Mouse (Mus musculus) CH12.LX (cell line): Measurements from ENCODE around the gene Arl16. TPM values are rescaled to one million over a fixed set of nuclear protein-coding genes. Genes with fewer than 3 reads are reported as not detected.
A peak's percentile ranks its signal among the peaks of the same experiment; 100 is the strongest.

Source experiments
- DNase-seq: peaks from one replicate; pipeline ENCODE4 v3.0.0-alpha.2; 2013; ENCODE audit errors: extremely low read depth
- H3K27ac ChIP-seq: 2 replicates; pipeline ENCODE4 v1.5.1; 2012; ENCODE audit warnings: low read depth, mild to moderate bottlenecking, control low read depth, moderate library complexity; ENCODE audit not compliant: insufficient read depth
- H3K27me3 ChIP-seq: replicated peaks from 2 replicates; pipeline ENCODE3; 2012; ENCODE audit warnings: inconsistent platforms
- H3K36me3 ChIP-seq, 2 experiments: replicated peaks in 1 of 2; 2 replicates each; pipeline versions ENCODE3 to v1.6.1; 2012; ENCODE audit warnings: inconsistent platforms in 1 of 2, low read length in 1 of 2, mild to moderate bottlenecking in 1 of 2, mixed read lengths in 1 of 2, moderate library complexity in 1 of 2; ENCODE audit not compliant: control insufficient read depth in 1 of 2, insufficient read depth in 1 of 2
- H3K4me1 ChIP-seq, 2 experiments: 2 replicates each; pipeline ENCODE4 v1.6.1; 2012; ENCODE audit warnings: inconsistent platforms in 1 of 2, moderate library complexity in 1 of 2; ENCODE audit not compliant: insufficient read depth in 2 of 2, control insufficient read depth in 1 of 2
- H3K4me2 ChIP-seq: 2 replicates; pipeline ENCODE4 v1.6.1; 2012; ENCODE audit warnings: low read depth, mild to moderate bottlenecking, control low read depth; ENCODE audit not compliant: poor library complexity, insufficient read depth, severe bottlenecking
- H3K4me3 ChIP-seq, 3 experiments: fragments of 150-350 bp in 1 of 3; sonication (generic) in 1 of 3; replicated peaks in 1 of 3; 2 replicates each; pipeline versions ENCODE3 to v1.5.1; 2011 to 2012; ENCODE audit warnings: low read depth in 2 of 3, low read length in 2 of 3, mild to moderate bottlenecking in 2 of 3, moderate library complexity in 2 of 3, control low read depth in 1 of 3, improper control_type of control experiment in 1 of 3, inconsistent platforms in 1 of 3, mixed read lengths in 1 of 3; ENCODE audit not compliant: poor library complexity in 1 of 3
- H3K79me2 ChIP-seq: replicated peaks from 2 replicates; pipeline ENCODE4 v1.6.1; 2012; ENCODE audit warnings: mild to moderate bottlenecking, moderate library complexity; ENCODE audit not compliant: control insufficient read depth, poor library complexity, insufficient read depth, severe bottlenecking; ENCODE audit errors: extremely low read depth
- H3K9ac ChIP-seq: 2 replicates; pipeline ENCODE4 v1.6.1; 2012; ENCODE audit warnings: low read depth, mild to moderate bottlenecking, control low read depth, moderate library complexity; ENCODE audit not compliant: insufficient read depth
- H3K9me3 ChIP-seq: replicated peaks from 2 replicates; pipeline ENCODE3; 2012; ENCODE audit warnings: low read length, inconsistent platforms, mixed read lengths
- BHLHE40 ChIP-seq: IDR thresholded peaks from 2 replicates; pipeline ENCODE4 v1.6.1; 2011; ENCODE audit warnings: mild to moderate bottlenecking, low read depth, low read length, improper control_type of control experiment
- CHD1 ChIP-seq: IDR thresholded peaks from 2 replicates; pipeline ENCODE4 v1.6.1; 2012; ENCODE audit warnings: low read depth, low read length, improper control_type of control experiment, inconsistent platforms
- CHD2 ChIP-seq: IDR thresholded peaks from 2 replicates; pipeline ENCODE4 v1.6.1; 2011; ENCODE audit warnings: low read length, improper control_type of control experiment
- E2F4 ChIP-seq: IDR thresholded peaks from 2 replicates; pipeline ENCODE4 v1.6.1; 2011; ENCODE audit warnings: low read depth, low read length, improper control_type of control experiment; ENCODE audit not compliant: insufficient replicate concordance
- GABPA ChIP-seq: IDR thresholded peaks from 2 replicates; pipeline ENCODE4 v1.6.1; 2012; ENCODE audit warnings: low read depth, low read length, improper control_type of control experiment, inconsistent platforms; ENCODE audit not compliant: insufficient replicate concordance
- HCFC1 ChIP-seq: IDR thresholded peaks from 2 replicates; pipeline ENCODE4 v1.6.1; 2012; ENCODE audit warnings: low read depth, mild to moderate bottlenecking, inconsistent platforms, low read length, improper control_type of control experiment
- IRF4 ChIP-seq: IDR thresholded peaks from 2 replicates; pipeline ENCODE4 v1.6.1; 2014; ENCODE audit warnings: low read depth, mild to moderate bottlenecking, inconsistent platforms, low read length, improper control_type of control experiment
- JUN ChIP-seq: IDR thresholded peaks from 2 replicates; pipeline ENCODE4 v1.6.1; 2011; ENCODE audit warnings: low read depth, mild to moderate bottlenecking, low read length, improper control_type of control experiment, moderate library complexity; ENCODE audit not compliant: insufficient read depth
- JUND ChIP-seq: conservative IDR thresholded peaks from 2 replicates; pipeline ENCODE4 v1.6.1; 2011; ENCODE audit warnings: low read depth, low read length, improper control_type of control experiment
- KAT2A ChIP-seq: IDR thresholded peaks from 2 replicates; pipeline ENCODE4 v1.6.1; 2012; ENCODE audit warnings: low read length, improper control_type of control experiment, inconsistent platforms; ENCODE audit not compliant: insufficient replicate concordance
- MAFK ChIP-seq: IDR thresholded peaks from 2 replicates; pipeline ENCODE4 v1.6.1; 2011; ENCODE audit warnings: low read length, improper control_type of control experiment; ENCODE audit not compliant: insufficient replicate concordance
- MAX ChIP-seq: IDR thresholded peaks from 2 replicates; pipeline ENCODE4 v1.6.1; 2011; ENCODE audit warnings: low read length, improper control_type of control experiment
- MAZ ChIP-seq: IDR thresholded peaks from 2 replicates; pipeline ENCODE4 v1.6.1; 2012; ENCODE audit warnings: low read depth, mild to moderate bottlenecking, inconsistent platforms, low read length, improper control_type of control experiment, moderate library complexity
- MXI1 ChIP-seq: IDR thresholded peaks from 2 replicates; pipeline ENCODE4 v1.6.1; 2011; ENCODE audit warnings: mild to moderate bottlenecking, low read depth, low read length, improper control_type of control experiment
- MYC ChIP-seq: IDR thresholded peaks from 2 replicates; pipeline ENCODE4 v1.6.1; 2011; ENCODE audit warnings: low read depth, mild to moderate bottlenecking, improper control_type of control experiment, low read length
- NRF1 ChIP-seq: IDR thresholded peaks from 2 replicates; pipeline ENCODE4 v1.6.1; 2014; ENCODE audit warnings: low read depth, mild to moderate bottlenecking, inconsistent platforms, low read length, improper control_type of control experiment, moderate library complexity
- PAX5 ChIP-seq: IDR thresholded peaks from 2 replicates; pipeline ENCODE4 v1.6.1; 2012; ENCODE audit warnings: low read length, inconsistent platforms, mixed read lengths
- POLR2A ChIP-seq: IDR thresholded peaks from 2 replicates; pipeline ENCODE4 v1.6.1; 2011; ENCODE audit warnings: low read depth, mild to moderate bottlenecking, improper control_type of control experiment, low read length
- RAD21 ChIP-seq: IDR thresholded peaks from 2 replicates; pipeline ENCODE4 v1.6.1; 2011; ENCODE audit warnings: low read depth, mild to moderate bottlenecking, low read length, improper control_type of control experiment, moderate library complexity
- SIN3A ChIP-seq: IDR thresholded peaks from 2 replicates; pipeline ENCODE4 v1.6.1; 2012; ENCODE audit warnings: low read length, improper control_type of control experiment, inconsistent platforms
- SMC3 ChIP-seq: IDR thresholded peaks from 2 replicates; pipeline ENCODE4 v1.6.1; 2011; ENCODE audit warnings: low read depth, low read length, improper control_type of control experiment
- TBP ChIP-seq: conservative IDR thresholded peaks from 2 replicates; pipeline ENCODE4 v1.6.1; 2011; ENCODE audit warnings: low read depth, low read length, improper control_type of control experiment
- USF2 ChIP-seq: conservative IDR thresholded peaks from 2 replicates; pipeline ENCODE4 v1.6.1; 2011; ENCODE audit warnings: low read depth, low read length, improper control_type of control experiment
- ZC3H11A ChIP-seq: IDR thresholded peaks from 2 replicates; pipeline ENCODE4 v1.6.1; 2012; ENCODE audit warnings: low read depth, mild to moderate bottlenecking, inconsistent platforms, low read length, improper control_type of control experiment
- ZKSCAN1 ChIP-seq: IDR thresholded peaks from 2 replicates; pipeline ENCODE4 v1.6.1; 2012; ENCODE audit warnings: low read depth, inconsistent platforms, low read length, improper control_type of control experiment, borderline replicate concordance
- ZNF384 ChIP-seq: IDR thresholded peaks from 2 replicates; pipeline ENCODE4 v1.6.1; 2012; ENCODE audit warnings: low read depth, low read length, improper control_type of control experiment, inconsistent platforms
- dilution Hi-C: fragments of 300-500 bp; cut with MboI; formaldehyde crosslinking; loops from 2 replicates; pipeline ENCODE4 v1.14.3; 2020; ENCODE audit warnings: low sequenced_read_pairs; ENCODE audit not compliant: extremely low pct_unique_long_range_greater_than_20kb, extremely low pct_ligation_motif_present
- in situ Hi-C: fragments of 300-500 bp; cut with MboI; formaldehyde crosslinking; loops from 3 replicates; pipeline ENCODE4 v1.14.3; 2019; ENCODE audit warnings: low sequenced_read_pairs, low pct_ligation_motif_present, low pct_unique_long_range_greater_than_20kb, mixed read lengths
- polyA plus RNA-seq: library from polyadenylated mRNA; unstranded; fragments of >175 nt; gene quantifications from 2 replicates; pipeline ENCODE4 v1.2.1, GENCODE M21; 2012; ENCODE audit warnings: low read depth; ENCODE audit not compliant: insufficient read length
- total RNA-seq, 2 experiments: library from RNA; depleted of rRNA; stranded (reverse); fragments of 300-350 nt in 1 of 2; fragments of >200 nt in 1 of 2; gene quantifications; 2 replicates each; pipeline ENCODE4 v1.2.3; 2012 to 2014

The Arl16 gene
- total and polyA plus RNA-seq, 3 experiments, result 22.8 to 42.6 (median 24.8) TPM

GRCm38 (mm10) chr11:120484265-120484981 lies 17.0 kb upstream of the Arl16 start, which contains the start of gene Mrpl12 (continued):
- TF ChIP-seq MAZ (0 out of 2 replicates have a peak, but pooled peaks have one; percentile 76), GABPA (peak; percentile 97), CHD1 (no peak), E2F4 (peak; percentile 82; the same call in 1 of the 2 replicates), USF2 (no peak), MXI1 (peak; percentile 99), POLR2A (peak; percentile 97), MAX (peak; percentile 97), ZNF384 (no peak), JUN (no peak), BHLHE40 (peak; percentile 77), HCFC1 (peak; percentile 95), JUND (no peak), KAT2A (peak; percentile 96), TBP (peak; percentile 89), SMC3 (no peak), IRF4 (peak; percentile 94)

- no peak for DNase-seq
- peak overlapping the region; percentile 63; the same call in 1 of the 2 replicates for H3K4me2 ChIP-seq
- TF ChIP-seq HCFC1 (no peak), ZNF384 (no peak), RAD21 (no peak), CHD1 (no peak), PAX5 (no peak), CHD2 (no peak), USF2 (no peak), MAFK (no peak), SIN3A (no peak), MYC (no peak), ZKSCAN1 (no peak), GABPA (no peak), MAZ (no peak), NRF1 (no peak), ZC3H11A (no peak), KAT2A (no peak)
- TF ChIP-seq, all 38 proteins: peak for 0
- Histone ChIP-seq H3K36me3 (peaks cover 70 to 81% of the 10 kb centered on the region in 2 experiments), H3K27ac (no peak overlapping the region), H3K9me3 (no peaks in the 10 kb centered on the region), H3K9ac (no peak overlapping the region; the same call in 1 of the 2 replicates), H3K4me1 (peaks cover 6 to 28% of the 10 kb centered on the region in 2 experiments), H3K27me3 (no peaks in the 10 kb centered on the region), H3K4me3 (peak overlapping the region in 2 of 3 experiments; percentile 71 to 100), H3K79me2 (peaks cover 26% of the 10 kb centered on the region)
- dilution Hi-C loops (no loop called here), in situ Hi-C loops (no loop called here)
These were observed 16.1 kb upstream of the Arl16 start for GRCm38 (mm10) chr11:120483448-120483934.
